Mouse (Mus musculus) midbrain, embryonic 14.5 days (tissue): ENCODE measurements at regions not wholly inside any gene's neighbourhood (a gene's known extent, or its start where the extent isn't known, plus 50 kb on each side); places are given as distances from the start of the nearest gene placed in this dataset.

Experiments
- ATAC-seq: fragments of 200-750 bp; cut with Nextera tagmentation; 2 replicates; pipeline ENCODE4 v1.8.0; 2017; ENCODE audit warnings: moderate number of reproducible peaks, moderate library complexity; ENCODE audit not compliant: low FRiP score, low TSS enrichment
- DNase-seq: peaks from one replicate; pipeline ENCODE4 v3.0.0-alpha.2; 2015
- H3K27ac ChIP-seq: fragments of 300-500 bp; sonication (generic); replicated peaks from 2 replicates; pipeline ENCODE4 v1.5.1; 2014; ENCODE audit warnings: mild to moderate bottlenecking, low read depth, low read length, moderate library complexity
- H3K27me3 ChIP-seq: fragments of 300-500 bp; sonication (generic); 2 replicates; pipeline ENCODE4 v1.6.1; 2014; ENCODE audit warnings: low read length, control low read depth, mixed read lengths; ENCODE audit not compliant: control insufficient read depth, insufficient read depth
- H3K36me3 ChIP-seq: fragments of 300-500 bp; sonication (generic); 2 replicates; pipeline ENCODE4 v1.6.1; 2014; ENCODE audit warnings: low read length, control low read depth; ENCODE audit not compliant: control insufficient read depth, insufficient read depth
- H3K4me1 ChIP-seq: fragments of 300-500 bp; sonication (generic); 2 replicates; pipeline ENCODE4 v1.6.1; 2014; ENCODE audit warnings: mild to moderate bottlenecking, antibody characterized with exemption, low read length, control low read depth; ENCODE audit not compliant: control insufficient read depth, insufficient read depth
- H3K4me2 ChIP-seq: fragments of 300-500 bp; sonication (generic); 2 replicates; pipeline ENCODE4 v1.6.1; 2014; ENCODE audit warnings: mild to moderate bottlenecking, low read length, moderate library complexity
- H3K4me3 ChIP-seq: fragments of 300-500 bp; sonication (generic); replicated peaks from 2 replicates; pipeline ENCODE4 v1.5.1; 2014; ENCODE audit warnings: low read depth, low read length
- H3K9ac ChIP-seq: fragments of 300-500 bp; sonication (generic); replicated peaks from 2 replicates; pipeline ENCODE4 v1.6.1; 2014; ENCODE audit warnings: mild to moderate bottlenecking, low read length, moderate library complexity
- H3K9me3 ChIP-seq: fragments of 300-500 bp; sonication (generic); 2 replicates; pipeline ENCODE4 v1.6.1; 2016; ENCODE audit warnings: low read length, control low read depth, mixed read lengths; ENCODE audit not compliant: control insufficient read depth
- WGBS: fragments of 180-500 bp; shearing (Covaris S2); extraction: QIAGEN DNeasy Blood & Tissue Kit; methylation state at CpG from one replicate; pipeline ENCODE4 v1.1.7; 2014; 5-methylcytosine and 5-hydroxymethylcytosine counted together

GRCm38 (mm10) chr12:11518379-11518778, 62.5 kb downstream of the Rad51ap2 start:
- H3K9ac ChIP-seq, result no peak overlapping the region
- WGBS, result 32% methylated on average over 2 of the region's 2 CpGs
- no peak overlapping the region for H3K4me2 ChIP-seq
- H3K27me3 ChIP-seq, result no peaks in the 10 kb centered on the region
- H3K36me3 ChIP-seq, result no peaks in the 10 kb centered on the region
- H3K9me3 ChIP-seq, result no peaks in the 10 kb centered on the region
- no peaks in the 10 kb centered on the region for H3K4me1 ChIP-seq
- H3K4me3 ChIP-seq, result no peak overlapping the region
- no peak overlapping the region for H3K27ac ChIP-seq
- peak; percentile 53; the same call in 1 of the 2 replicates for ATAC-seq
- DNase-seq, result peak; percentile 2

GRCm38 (mm10) chr12:11562891-11563290, 107.0 kb downstream of the Rad51ap2 start:
- ATAC-seq, result no peak
- H3K4me3 ChIP-seq, result no peak overlapping the region
- no peaks in the 10 kb centered on the region for H3K4me1 ChIP-seq
- no peak overlapping the region for H3K9ac ChIP-seq
- no peak for DNase-seq
- H3K4me2 ChIP-seq, result no peak overlapping the region
- H3K27ac ChIP-seq, result no peak overlapping the region
- no peaks in the 10 kb centered on the region for H3K36me3 ChIP-seq
- H3K9me3 ChIP-seq, result no peaks in the 10 kb centered on the region
- WGBS, result 85% methylated on average over 6 of the region's 6 CpGs
- no peaks in the 10 kb centered on the region for H3K27me3 ChIP-seq

GRCm38 (mm10) chr12:11570160-11570559, 114.3 kb downstream of the Rad51ap2 start:
- H3K4me1 ChIP-seq, result no peaks in the 10 kb centered on the region
- H3K4me3 ChIP-seq, result no peak overlapping the region
- H3K27ac ChIP-seq, result no peak overlapping the region
- no peaks in the 10 kb centered on the region for H3K9me3 ChIP-seq
- no peak overlapping the region for H3K9ac ChIP-seq
- no peak overlapping the region for H3K4me2 ChIP-seq
- ATAC-seq, result no peak
- no peaks in the 10 kb centered on the region for H3K36me3 ChIP-seq
- H3K27me3 ChIP-seq, result no peaks in the 10 kb centered on the region
- no peak for DNase-seq
- 86% methylated on average over 1 of the region's 1 CpGs for WGBS

GRCm38 (mm10) chr12:11603946-11604345, 148.1 kb downstream of the Rad51ap2 start:
- Histone ChIP-seq H3K4me3 (no peak overlapping the region), H3K4me2 (no peak overlapping the region), H3K36me3 (no peaks in the 10 kb centered on the region), H3K27ac (no peak overlapping the region), H3K4me1 (no peaks in the 10 kb centered on the region), H3K27me3 (no peaks in the 10 kb centered on the region), H3K9me3 (no peaks in the 10 kb centered on the region), H3K9ac (no peak overlapping the region)
- ATAC-seq, result no peak
- DNase-seq, result no peak
- 82% methylated on average over 2 of the region's 2 CpGs for WGBS

- Histone ChIP-seq H3K4me1 (no peaks in the 10 kb centered on the region), H3K9ac (no peak overlapping the region), H3K27ac (no peak overlapping the region), H3K4me3 (no peak overlapping the region), H3K4me2 (no peak overlapping the region), H3K27me3 (no peaks in the 10 kb centered on the region), H3K36me3 (no peaks in the 10 kb centered on the region), H3K9me3 (no peaks in the 10 kb centered on the region)
- DNase-seq (no peak), ATAC-seq (no peak)
Observed at GRCm38 (mm10) chr12:11608733-11609132, 152.9 kb downstream of the Rad51ap2 start.

- Histone ChIP-seq H3K4me2 (no peak overlapping the region), H3K9ac (no peak overlapping the region), H3K27ac (no peak overlapping the region), H3K27me3 (no peaks in the 10 kb centered on the region), H3K36me3 (no peaks in the 10 kb centered on the region), H3K4me3 (no peak overlapping the region), H3K4me1 (no peaks in the 10 kb centered on the region), H3K9me3 (no peaks in the 10 kb centered on the region)
- no peak for ATAC-seq
- DNase-seq, result no peak
- WGBS, result 97% methylated on average over 2 of the region's 2 CpGs
Observed at GRCm38 (mm10) chr12:11611656-11612055, 155.8 kb downstream of the Rad51ap2 start.

- Histone ChIP-seq H3K36me3 (no peaks in the 10 kb centered on the region), H3K9ac (no peak overlapping the region), H3K9me3 (no peaks in the 10 kb centered on the region), H3K27me3 (no peaks in the 10 kb centered on the region), H3K4me1 (no peaks in the 10 kb centered on the region), H3K4me2 (no peak overlapping the region), H3K27ac (no peak overlapping the region), H3K4me3 (no peak overlapping the region)
- ATAC-seq (no peak), DNase-seq (no peak)
- 75% methylated on average over 2 of the region's 2 CpGs for WGBS
Observed at GRCm38 (mm10) chr12:11615237-11615636, 159.4 kb downstream of the Rad51ap2 start.

- Histone ChIP-seq H3K36me3 (no peaks in the 10 kb centered on the region), H3K4me2 (no peak overlapping the region), H3K9me3 (no peaks in the 10 kb centered on the region), H3K9ac (no peak overlapping the region), H3K27ac (no peak overlapping the region), H3K27me3 (no peaks in the 10 kb centered on the region), H3K4me1 (no peaks in the 10 kb centered on the region), H3K4me3 (no peak overlapping the region)
- no peak for ATAC-seq
- 96% methylated on average over 1 of the region's 1 CpGs for WGBS
- DNase-seq, result no peak
Observed at GRCm38 (mm10) chr12:11623561-11623960, 167.7 kb downstream of the Rad51ap2 start.

GRCm38 (mm10) chr12:11630178-11630577, 174.3 kb downstream of the Rad51ap2 start:
- Histone ChIP-seq H3K4me1 (no peaks in the 10 kb centered on the region), H3K27ac (no peak overlapping the region), H3K27me3 (no peaks in the 10 kb centered on the region), H3K4me2 (no peak overlapping the region), H3K36me3 (no peaks in the 10 kb centered on the region), H3K9me3 (no peaks in the 10 kb centered on the region), H3K9ac (no peak overlapping the region), H3K4me3 (no peak overlapping the region)
- ATAC-seq (no peak; the same call in 1 of the 2 replicates), DNase-seq (no peak)
- WGBS, result 76% methylated on average over 1 of the region's 1 CpGs
